Mouse (Mus musculus): ENCODE measurements around the gene Dock9.

GRCm38 (mm10) chr14:121499769-121500168 lies 297.9 kb downstream of the Dock9 start:
- TF ChIP-seq ZC3H11A (IDR thresholded peaks at IDR 0.05; ENCODE audit: low read depth, low read length) (no peak), CTCF (conservative IDR thresholded peaks at IDR 0.05 in 1 of 2, IDR thresholded peaks at IDR 0.05 in 1 of 2; ENCODE audit: low read depth in 2 of 2, low read length in 2 of 2) (no peak), POLR2A (IDR thresholded peaks at IDR 0.05; ENCODE audit: low read depth, low read length) (no peak), E2F4 (IDR thresholded peaks at IDR 0.05; ENCODE audit: insufficient replicate concordance, low read depth, low read length) (no peak)

Data from CH12.LX (cell line).